13 mouse cellular contexts compared by ENCODE assay signal in the genomic region with DNA sequence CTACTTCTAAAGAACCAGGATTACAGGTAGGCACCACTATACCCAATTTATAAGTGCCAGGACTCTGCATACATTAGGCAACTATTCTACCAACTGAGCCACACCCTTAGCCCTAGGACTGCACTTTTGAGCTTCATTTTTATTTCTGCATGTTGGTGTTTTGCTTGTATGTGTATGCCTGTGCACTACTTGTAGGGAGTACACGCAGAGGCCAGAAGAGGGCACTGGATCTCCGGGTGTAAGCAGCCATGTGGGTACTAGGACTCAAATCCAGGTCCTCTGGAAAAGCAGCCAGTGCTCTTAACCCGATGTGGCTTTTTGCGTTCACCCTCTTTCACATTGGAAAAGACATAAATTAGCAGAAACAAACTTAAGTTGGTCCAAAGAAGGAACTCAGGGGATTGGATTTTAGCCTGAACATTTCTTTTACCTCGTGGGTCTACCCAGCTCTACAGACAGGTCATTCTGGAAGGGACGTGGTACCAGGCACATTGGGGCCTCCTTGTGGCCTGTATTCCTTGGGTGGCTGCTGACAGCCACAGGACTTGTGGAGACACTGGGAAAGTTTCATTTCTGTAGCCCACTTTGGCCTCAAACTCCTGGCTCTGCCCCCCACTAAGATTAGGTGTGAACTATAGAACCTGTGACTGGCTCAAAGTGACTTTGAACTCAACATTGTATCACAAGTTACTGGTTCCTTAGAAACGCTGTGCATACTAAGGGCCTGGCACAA. TPM values are rescaled to one million over a fixed set of nuclear protein-coding genes. Genes with fewer than 3 reads are reported as not detected.
DNase-seq lines count a peak whose midpoint lies in the region; ATAC-seq and TF ChIP-seq lines count a peak whose summit lies in the region.
"Had no signal": no experiment of that assay in that cellular context is flagged by ENCODE, and none has a peak within 500 bp of the region (broad histone marks: within the 10 kb centered on the region; RNA-seq: fewer than 3 reads in every experiment).

No protein-coding gene starts in this region.

- H3K36me3 ChIP-seq in hindbrain, postnatal 0 days (ENCODE audit: insufficient read depth, low read length), result peaks cover 18% of the 10 kb centered on the region; the same call in 1 of the 2 replicates
- H3K36me3 ChIP-seq in hindbrain, embryonic 11.5 days (ENCODE audit: control insufficient read depth, insufficient read depth, low read length), result no peaks in the 10 kb centered on the region
- H3K36me3 ChIP-seq in midbrain, embryonic 14.5 days (ENCODE audit: control insufficient read depth, insufficient read depth, low read length), result peaks cover 32% of the 10 kb centered on the region
- peaks cover 16% of the 10 kb centered on the region for H3K36me3 ChIP-seq in midbrain, embryonic 10.5 days
- no peaks in the 10 kb centered on the region for H3K36me3 ChIP-seq in small intestine, adult 2 months (ENCODE audit: control insufficient read depth, insufficient read depth, low read length)
- H3K36me3 ChIP-seq: embryonic facial prominence, embryonic 15.5 days; G1E; lung, embryonic 15.5 days had no signal

- WGBS in hindbrain, postnatal 0 days, result 74% methylated on average over 7 of the region's 7 CpGs
- WGBS in hindbrain, embryonic 11.5 days, result 75% methylated on average over 7 of the region's 7 CpGs
- WGBS in midbrain, embryonic 14.5 days, result 85% methylated on average over 7 of the region's 7 CpGs
- WGBS in midbrain, embryonic 10.5 days, result 80% methylated on average over 7 of the region's 7 CpGs
- WGBS in small intestine, adult 2 months, result 78% methylated on average over 7 of the region's 7 CpGs

- no peaks in the 10 kb centered on the region for H3K4me1 ChIP-seq in hindbrain, postnatal 0 days (ENCODE audit: insufficient read depth, low read length)
- H3K4me1 ChIP-seq in hindbrain, embryonic 11.5 days (replicated peaks; ENCODE audit: control insufficient read depth, insufficient read depth, low read length), result no peaks in the 10 kb centered on the region
- H3K4me1 ChIP-seq in midbrain, embryonic 14.5 days (ENCODE audit: control insufficient read depth, insufficient read depth, low read length), result no peaks in the 10 kb centered on the region
- H3K4me1 ChIP-seq in midbrain, embryonic 10.5 days, result no peaks in the 10 kb centered on the region; the same call in 1 of the 2 replicates
- H3K4me1 ChIP-seq in small intestine, adult 2 months (ENCODE audit: control insufficient read depth, insufficient read depth, insufficient read length, low read length), result peaks cover 5% of the 10 kb centered on the region

- no peaks in the 10 kb centered on the region for H3K27me3 ChIP-seq in hindbrain, postnatal 0 days (ENCODE audit: insufficient read depth, low read length)
- H3K27me3 ChIP-seq in hindbrain, embryonic 11.5 days (ENCODE audit: control insufficient read depth, insufficient read depth, low read length), result no peaks in the 10 kb centered on the region
- no peaks in the 10 kb centered on the region for H3K27me3 ChIP-seq in midbrain, embryonic 14.5 days (ENCODE audit: control insufficient read depth, insufficient read depth, low read length)
- no peaks in the 10 kb centered on the region for H3K27me3 ChIP-seq in midbrain, embryonic 10.5 days (ENCODE audit: low read depth, poor library complexity, severe bottlenecking)
- no peaks in the 10 kb centered on the region for H3K27me3 ChIP-seq in small intestine, adult 2 months (ENCODE audit: control insufficient read depth, insufficient read depth, low read length)
- H3K27me3 ChIP-seq: embryonic facial prominence, embryonic 15.5 days; lung, embryonic 15.5 days had no signal

- no peak overlapping the region for H3K4me2 ChIP-seq in hindbrain, postnatal 0 days (ENCODE audit: low read depth, low read length)
- H3K4me2 ChIP-seq in hindbrain, embryonic 11.5 days (replicated peaks; ENCODE audit: low read depth, low read length), result no peak overlapping the region
- no peak overlapping the region for H3K4me2 ChIP-seq in midbrain, embryonic 14.5 days (ENCODE audit: low read length)
- H3K4me2 ChIP-seq: embryonic facial prominence, embryonic 15.5 days; lung, embryonic 15.5 days had no signal

- no peak for DNase-seq in hindbrain, postnatal 0 days (ENCODE audit: low spot score)
- no peak for DNase-seq in hindbrain, embryonic 11.5 days (ENCODE audit: low spot score)
- DNase-seq in midbrain, embryonic 14.5 days, result peak; percentile 20
- no peak for DNase-seq in midbrain, embryonic 10.5 days (ENCODE audit: low spot score)
- DNase-seq in brain, adult 2 months (ENCODE audit: low read depth, low spot score), result peak; percentile 88
- no peak for DNase-seq in layer of hippocampus, adult 11-12 months (ENCODE audit: low spot score)
- no peak for DNase-seq in heart, adult 8-10 months (ENCODE audit: low spot score)

- TF ChIP-seq POLR2A in small intestine, adult 2 months (IDR thresholded peaks at IDR 0.05; ENCODE audit: low read depth, low read length), result no peak

- no peak overlapping the region for H3K4me3 ChIP-seq in hindbrain, postnatal 0 days (ENCODE audit: low read length)
- no peak overlapping the region for H3K4me3 ChIP-seq in hindbrain, embryonic 11.5 days (ENCODE audit: low read depth, low read length)
- no peak overlapping the region for H3K4me3 ChIP-seq in midbrain, embryonic 14.5 days (replicated peaks; ENCODE audit: low read depth, low read length)
- H3K4me3 ChIP-seq in midbrain, embryonic 10.5 days, result no peak overlapping the region
- H3K4me3 ChIP-seq in small intestine, adult 2 months (ENCODE audit: low read depth, low read length), result no peak overlapping the region
- H3K4me3 ChIP-seq: embryonic facial prominence, embryonic 15.5 days; lung, embryonic 15.5 days; myocyte had no signal

- H3K27ac ChIP-seq in hindbrain, postnatal 0 days, result no peak overlapping the region
- H3K27ac ChIP-seq in hindbrain, embryonic 11.5 days (ENCODE audit: low read depth, low read length), result no peak overlapping the region
- H3K27ac ChIP-seq in midbrain, embryonic 14.5 days (replicated peaks; ENCODE audit: low read depth, low read length), result no peak overlapping the region
- no peak overlapping the region for H3K27ac ChIP-seq in midbrain, embryonic 10.5 days (replicated peaks)
- H3K27ac ChIP-seq in small intestine, adult 2 months (ENCODE audit: insufficient read depth, low read depth, low read length), result no peak overlapping the region
- H3K27ac ChIP-seq: embryonic facial prominence, embryonic 15.5 days; lung, embryonic 15.5 days had no signal

- ATAC-seq in hindbrain, postnatal 0 days, result no peak
- no peak for ATAC-seq in hindbrain, embryonic 11.5 days (ENCODE audit: low FRiP score)
- ATAC-seq in midbrain, embryonic 14.5 days (ENCODE audit: low FRiP score, low TSS enrichment), result no peak
- ATAC-seq: intestine, embryonic 16.5 days had no signal

- no peak overlapping the region for H3K9ac ChIP-seq in hindbrain, postnatal 0 days (replicated peaks; ENCODE audit: low read length)
- H3K9ac ChIP-seq in hindbrain, embryonic 11.5 days (ENCODE audit: low read depth, low read length), result no peak overlapping the region
- H3K9ac ChIP-seq in midbrain, embryonic 14.5 days (replicated peaks; ENCODE audit: low read length), result no peak overlapping the region
- H3K9ac ChIP-seq: embryonic facial prominence, embryonic 15.5 days; lung, embryonic 15.5 days had no signal

- TF ChIP-seq CTCF in hindbrain, postnatal 0 days (IDR thresholded peaks at IDR 0.05; ENCODE audit: low read depth), result peak; percentile 50
- peak; percentile 47; the same call in 1 of the 2 replicates for TF ChIP-seq CTCF in small intestine, adult 2 months (IDR thresholded peaks at IDR 0.05; ENCODE audit: extremely low read depth, insufficient read length, insufficient replicate concordance, low read depth, low read length)

- no peaks in the 10 kb centered on the region for H3K9me3 ChIP-seq in hindbrain, postnatal 0 days (ENCODE audit: low read length)
- no peaks in the 10 kb centered on the region for H3K9me3 ChIP-seq in hindbrain, embryonic 11.5 days (ENCODE audit: control insufficient read depth, low read length)
- H3K9me3 ChIP-seq in midbrain, embryonic 14.5 days (ENCODE audit: control insufficient read depth, low read length), result no peaks in the 10 kb centered on the region
- H3K9me3 ChIP-seq in midbrain, embryonic 10.5 days (replicated peaks), result no peaks in the 10 kb centered on the region
- H3K9me3 ChIP-seq: embryonic facial prominence, embryonic 15.5 days; lung, embryonic 15.5 days had no signal

RNA-seq across cellular contexts. Expression of gene Apeh, which starts 45.7 kb away (rescaled TPM):
- total RNA-seq in hindbrain, postnatal 0 days (2014; rRNA removed), result 47.8 and 53.3 TPM in 2 replicates
- 39.6 and 40.4 TPM in 2 replicates for polyA plus RNA-seq in hindbrain, postnatal 0 days (2015; fragmentation: Nextera tagmentation; extraction: Ambion mirVana)
- 54.3 and 55.3 TPM in 2 replicates for polyA plus RNA-seq in hindbrain, embryonic 11.5 days (2014; fragmentation: Nextera tagmentation; extraction: Ambion mirVana)
- polyA plus RNA-seq in midbrain, embryonic 14.5 days (2014; fragmentation: Nextera tagmentation; extraction: Ambion mirVana), result 38.0 and 43.8 TPM in 2 replicates
- polyA plus RNA-seq in midbrain, embryonic 10.5 days (2016; fragmentation: Nextera tagmentation; extraction: Ambion mirVana), result 71.2 and 80.2 TPM in 2 replicates
- polyA plus RNA-seq in small intestine, adult 2 months (2012; rRNA removed), result 127 and 189 TPM in 2 replicates
- 10 to 100 TPM; 38.5 to 49.0 (median 44.9) TPM for total RNA-seq in heart, adult 8-10 months (2022)

RNA-seq across cellular contexts. Expression of gene Bsn, which starts 50.1 kb away (rescaled TPM):
- 53.9 and 60.7 TPM in 2 replicates for total RNA-seq in hindbrain, postnatal 0 days (2014; rRNA removed)
- polyA plus RNA-seq in hindbrain, postnatal 0 days (2015; fragmentation: Nextera tagmentation; extraction: Ambion mirVana), result 6.5 and 7.4 TPM in 2 replicates
- 3.9 and 4.4 TPM in 2 replicates for polyA plus RNA-seq in hindbrain, embryonic 11.5 days (2014; fragmentation: Nextera tagmentation; extraction: Ambion mirVana)
- polyA plus RNA-seq in midbrain, embryonic 14.5 days (2014; fragmentation: Nextera tagmentation; extraction: Ambion mirVana), result 14.2 and 14.7 TPM in 2 replicates
- polyA plus RNA-seq in midbrain, embryonic 10.5 days (2016; fragmentation: Nextera tagmentation; extraction: Ambion mirVana), result 1.1 and 1.7 TPM in 2 replicates
- polyA plus RNA-seq in small intestine, adult 2 months (2012; rRNA removed), result 0.94 and 1.4 TPM in 2 replicates
- total RNA-seq in heart, adult 8-10 months (2022), result under 1 TPM; 0.05 to 0.06 (median 0.06) TPM

RNA-seq across cellular contexts. Expression of gene Rnf123, which starts 57.0 kb away (rescaled TPM):
- 59.0 and 60.4 TPM in 2 replicates for total RNA-seq in hindbrain, postnatal 0 days (2014; rRNA removed)
- 41.8 and 43.8 TPM in 2 replicates for polyA plus RNA-seq in hindbrain, postnatal 0 days (2015; fragmentation: Nextera tagmentation; extraction: Ambion mirVana)
- 24.3 and 26.5 TPM in 2 replicates for polyA plus RNA-seq in hindbrain, embryonic 11.5 days (2014; fragmentation: Nextera tagmentation; extraction: Ambion mirVana)
- 54.8 and 56.2 TPM in 2 replicates for polyA plus RNA-seq in midbrain, embryonic 14.5 days (2014; fragmentation: Nextera tagmentation; extraction: Ambion mirVana)
- polyA plus RNA-seq in midbrain, embryonic 10.5 days (2016; fragmentation: Nextera tagmentation; extraction: Ambion mirVana), result 32.2 and 39.6 TPM in 2 replicates
- polyA plus RNA-seq in small intestine, adult 2 months (2012; rRNA removed), result 48.3 and 86.7 TPM in 2 replicates
- total RNA-seq in heart, adult 8-10 months (2022), result 100 to 1,000 TPM; 103 to 132 (median 110) TPM

RNA-seq across cellular contexts. Expression of gene Mst1, which starts 59.9 kb away (rescaled TPM):
- total RNA-seq in hindbrain, postnatal 0 days (2014; rRNA removed), result 0.29 TPM in 1 of 2 replicates, not detected in the other
- not detected in 2 replicates for polyA plus RNA-seq in hindbrain, postnatal 0 days (2015; fragmentation: Nextera tagmentation; extraction: Ambion mirVana)
- polyA plus RNA-seq in hindbrain, embryonic 11.5 days (2014; fragmentation: Nextera tagmentation; extraction: Ambion mirVana), result 0.25 TPM in 2 replicates
- polyA plus RNA-seq in midbrain, embryonic 14.5 days (2014; fragmentation: Nextera tagmentation; extraction: Ambion mirVana), result not detected in 2 replicates
- 0.78 and 0.87 TPM in 2 replicates for polyA plus RNA-seq in midbrain, embryonic 10.5 days (2016; fragmentation: Nextera tagmentation; extraction: Ambion mirVana)
- 0.18 and 0.35 TPM in 2 replicates for polyA plus RNA-seq in small intestine, adult 2 months (2012; rRNA removed)
- under 1 TPM in 1 of 4 experiments, not detected in 3; 0.14 TPM for total RNA-seq in heart, adult 8-10 months (2022)

Comparison
In these comparisons a context has a peak if more than half of its experiments do, and no peak if none do; other contexts are left out.
1. DNase-seq: peak in midbrain, embryonic 14.5 days (single experiment) and brain, adult 2 months (single experiment); none in hindbrain, postnatal 0 days (single experiment), hindbrain, embryonic 11.5 days (single experiment), midbrain, embryonic 10.5 days (single experiment), layer of hippocampus, adult 11-12 months (single experiment) and heart, adult 8-10 months (single experiment).